9 mouse cellular contexts compared by ENCODE assay signal in the genomic region with DNA sequence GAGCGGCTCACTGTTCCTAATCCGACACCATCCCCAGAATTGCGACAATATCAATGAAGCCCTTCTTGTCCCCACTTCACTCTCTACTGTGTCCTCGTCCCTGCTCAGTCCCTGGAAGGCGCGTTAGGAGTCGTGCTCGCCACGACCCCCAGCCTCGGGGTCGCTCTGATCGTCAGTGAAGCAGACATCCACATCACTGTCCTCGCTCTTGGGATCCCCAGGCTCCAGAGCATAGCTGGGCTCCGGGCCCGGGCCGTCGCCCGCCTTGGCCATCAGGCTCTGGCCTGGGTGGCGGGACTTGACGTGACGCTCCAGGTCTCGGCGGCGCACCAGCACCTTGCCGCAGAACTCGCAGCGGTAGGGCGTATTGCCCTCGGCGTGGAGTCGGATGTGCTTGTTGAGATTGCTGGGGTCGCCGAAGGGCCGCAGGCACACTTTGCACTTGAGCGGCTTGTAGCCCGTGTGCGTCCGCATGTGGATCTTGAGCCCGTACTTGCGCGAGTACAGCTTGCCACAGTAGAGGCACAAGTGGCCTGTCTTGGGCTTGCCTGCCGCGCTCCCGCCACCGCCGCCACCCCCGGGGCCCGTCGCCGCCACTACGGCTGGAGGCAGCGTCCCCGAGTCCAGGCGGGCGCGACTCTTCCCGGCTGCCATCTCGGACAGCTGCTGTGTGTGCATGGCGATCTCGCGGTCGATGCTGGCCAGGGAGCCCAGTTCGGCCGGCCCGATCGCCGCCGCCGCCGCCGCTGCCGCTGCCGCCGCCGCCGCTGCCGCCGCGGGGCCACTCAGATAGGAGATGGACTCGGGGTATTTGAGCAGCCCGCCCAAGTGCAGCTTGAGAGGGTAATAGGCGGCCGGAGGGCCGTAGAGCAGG. TPM values are rescaled to one million over a fixed set of nuclear protein-coding genes. Genes with fewer than 3 reads are reported as not detected.
A peak's percentile ranks its signal among the peaks of the same experiment; 100 is the strongest.
DNase-seq lines count a peak whose midpoint lies in the region; ATAC-seq lines count a peak whose summit lies in the region.
"Had no signal": no experiment of that assay in that cellular context is flagged by ENCODE, and none has a peak within 500 bp of the region (broad histone marks: within the 10 kb centered on the region; RNA-seq: fewer than 3 reads in every experiment).

No protein-coding gene starts in this region.

- ATAC-seq in megakaryocyte, adult 5-6 weeks (ENCODE audit: poor library complexity, severe bottlenecking) = no peak
- ATAC-seq in liver, embryonic 11.5 days (replicated peaks; ENCODE audit: low FRiP score) = no peak
- no peak; the same call in 1 of the 2 replicates for ATAC-seq in stomach, embryonic 16.5 days (ENCODE audit: insufficient read depth, low FRiP score)

- no peak overlapping the region for H3K9ac ChIP-seq in liver, embryonic 11.5 days (ENCODE audit: low read depth, low read length)
- peak overlapping the region; percentile 31; the same call in 1 of the 2 replicates for H3K9ac ChIP-seq in stomach, embryonic 16.5 days (ENCODE audit: low read length)

- DNase-seq in forebrain, embryonic 10.5 days (ENCODE audit: extremely low spot score, low spot score) = peak; percentile 59
- DNase-seq in liver, embryonic 11.5 days (ENCODE audit: low spot score) = peak; percentile 47
- DNase-seq in layer of hippocampus, adult 8-10 months (ENCODE audit: low spot score in 2 of 2) = no peak
- no peak for DNase-seq in gastrocnemius, adult 8-10 months (ENCODE audit: low spot score in 2 of 2)
- DNase-seq in gastrocnemius, postnatal 36 days = no peak

- H3K27ac ChIP-seq in forebrain, embryonic 10.5 days = peak overlapping the region; percentile 68
- H3K27ac ChIP-seq in liver, embryonic 11.5 days (ENCODE audit: low read depth, low read length) = no peak overlapping the region
- H3K27ac ChIP-seq in stomach, embryonic 16.5 days (ENCODE audit: low read length) = no peak overlapping the region
- H3K27ac ChIP-seq: macrophage had no signal

- peaks cover 90% of the 10 kb centered on the region for H3K27me3 ChIP-seq in megakaryocyte, embryonic 14.5 days (replicated peaks)
- peaks cover 100% of the 10 kb centered on the region for H3K27me3 ChIP-seq in forebrain, embryonic 10.5 days (ENCODE audit: poor library complexity, severe bottlenecking)
- peaks cover 95% of the 10 kb centered on the region for H3K27me3 ChIP-seq in liver, embryonic 11.5 days (replicated peaks; ENCODE audit: control insufficient read depth, insufficient read depth, low read length)
- peaks cover 78% of the 10 kb centered on the region for H3K27me3 ChIP-seq in stomach, embryonic 16.5 days (ENCODE audit: control insufficient read depth, insufficient read depth, low read length)

- peak overlapping the region; percentile 67 for H3K4me2 ChIP-seq in liver, embryonic 11.5 days
- peak overlapping the region; percentile 66 for H3K4me2 ChIP-seq in stomach, embryonic 16.5 days (ENCODE audit: low read depth, low read length)

- H3K4me1 ChIP-seq in megakaryocyte, embryonic 14.5 days = peaks cover 26% of the 10 kb centered on the region
- H3K4me1 ChIP-seq in forebrain, embryonic 10.5 days = peaks cover 26% of the 10 kb centered on the region
- H3K4me1 ChIP-seq in liver, embryonic 11.5 days (replicated peaks; ENCODE audit: control insufficient read depth, insufficient read depth, low read length) = peaks cover 6% of the 10 kb centered on the region; the same call in 1 of the 2 replicates
- peaks cover 13% of the 10 kb centered on the region for H3K4me1 ChIP-seq in stomach, embryonic 16.5 days (ENCODE audit: control insufficient read depth, insufficient read depth, low read length)

- peak overlapping the region; percentile 89 for H3K4me3 ChIP-seq in megakaryocyte, embryonic 14.5 days (replicated peaks)
- H3K4me3 ChIP-seq in forebrain, embryonic 10.5 days = peak overlapping the region; percentile 54
- peak overlapping the region; percentile 42 for H3K4me3 ChIP-seq in liver, embryonic 11.5 days (ENCODE audit: low read depth, low read length)
- H3K4me3 ChIP-seq in stomach, embryonic 16.5 days (replicated peaks; ENCODE audit: low read length) = peak overlapping the region; percentile 46

- under 1% methylated on average over 84 of the region's 84 CpGs for WGBS in forebrain, embryonic 10.5 days
- 3% methylated on average over 81 of the region's 84 CpGs for WGBS in liver, embryonic 11.5 days
- under 1% methylated on average over 84 of the region's 84 CpGs for WGBS in stomach, embryonic 16.5 days

- H3K9me3 ChIP-seq in megakaryocyte, embryonic 14.5 days = peaks cover 11% of the 10 kb centered on the region; the same call in 1 of the 2 replicates
- H3K9me3 ChIP-seq in forebrain, embryonic 10.5 days = no peaks in the 10 kb centered on the region
- H3K9me3 ChIP-seq in liver, embryonic 11.5 days (ENCODE audit: control insufficient read depth, low read length) = no peaks in the 10 kb centered on the region
- no peaks in the 10 kb centered on the region for H3K9me3 ChIP-seq in stomach, embryonic 16.5 days (replicated peaks; ENCODE audit: control insufficient read depth, low read length)

- no peaks in the 10 kb centered on the region for H3K36me3 ChIP-seq in megakaryocyte, embryonic 14.5 days (replicated peaks; ENCODE audit: low read length)
- H3K36me3 ChIP-seq in forebrain, embryonic 10.5 days (replicated peaks) = no peaks in the 10 kb centered on the region
- no peaks in the 10 kb centered on the region for H3K36me3 ChIP-seq in liver, embryonic 11.5 days (ENCODE audit: control insufficient read depth, insufficient read depth, low read length)
- no peaks in the 10 kb centered on the region for H3K36me3 ChIP-seq in stomach, embryonic 16.5 days (ENCODE audit: control insufficient read depth, insufficient read depth, low read length)

- intact Hi-C loops in gastrocnemius, postnatal 36 days (cut with DNase I) = no loop called here

RNA-seq across cellular contexts. Expression of a gene that starts 7.4 kb away (rescaled TPM):
- polyA plus RNA-seq in megakaryocyte, embryonic 14.5 days (2012; ENCODE audit: insufficient read depth, low replicate concordance) = not detected in 2 replicates
- total RNA-seq in megakaryocyte, adult 5-6 weeks (2015) = not detected in 2 replicates
- total RNA-seq in megakaryocyte, adult 5-6 weeks (2017) = not detected in 2 replicates
- polyA plus RNA-seq in forebrain, embryonic 10.5 days (2016; fragmentation: Nextera tagmentation; extraction: Ambion mirVana) = 0.04 and 0.10 TPM in 2 replicates
- polyA plus RNA-seq in liver, embryonic 11.5 days (2014; fragmentation: Nextera tagmentation; extraction: Ambion mirVana) = 0.08 TPM in 1 of 2 replicates, not detected in the other
- polyA plus RNA-seq in stomach, embryonic 16.5 days (2015; fragmentation: Nextera tagmentation; extraction: Ambion mirVana) = not detected in 2 replicates
- not detected for total RNA-seq in layer of hippocampus, adult 8-10 months (2022)
- not detected for total RNA-seq in gastrocnemius, adult 8-10 months (2022)
- not detected for total RNA-seq in gastrocnemius, postnatal 36 days (2021)
- polyA plus RNA-seq: macrophage had no signal

RNA-seq across cellular contexts. Expression of a gene that starts 49.2 kb away (rescaled TPM):
- 1.8 TPM in 1 of 2 replicates, not detected in the other for polyA plus RNA-seq in megakaryocyte, embryonic 14.5 days (2012; ENCODE audit: insufficient read depth, low replicate concordance)
- 41.6 and 47.0 TPM in 2 replicates for total RNA-seq in megakaryocyte, adult 5-6 weeks (2015)
- 32.6 and 41.0 TPM in 2 replicates for total RNA-seq in megakaryocyte, adult 5-6 weeks (2017)
- 55.7 and 58.9 TPM in 2 replicates for polyA plus RNA-seq in forebrain, embryonic 10.5 days (2016; fragmentation: Nextera tagmentation; extraction: Ambion mirVana)
- polyA plus RNA-seq in liver, embryonic 11.5 days (2014; fragmentation: Nextera tagmentation; extraction: Ambion mirVana) = 38.8 and 41.6 TPM in 2 replicates
- 37.0 and 42.1 TPM in 2 replicates for polyA plus RNA-seq in stomach, embryonic 16.5 days (2015; fragmentation: Nextera tagmentation; extraction: Ambion mirVana)
- 10 to 100 TPM; 30.5 to 39.4 (median 37.1) TPM for total RNA-seq in layer of hippocampus, adult 8-10 months (2022)
- total RNA-seq in gastrocnemius, adult 8-10 months (2022) = 10 to 100 TPM in 1 of 4 experiments, 1 to 10 TPM in 3; 8.6 to 11.8 (median 9.6) TPM
- 10 to 100 TPM; 10.3 to 10.5 TPM for total RNA-seq in gastrocnemius, postnatal 36 days (2021)

Comparison
In these comparisons a context has a peak if more than half of its experiments do, and no peak if none do; other contexts are left out.
1. DNase-seq: peak in forebrain, embryonic 10.5 days (single experiment) and liver, embryonic 11.5 days (single experiment); none in layer of hippocampus, adult 8-10 months (0 of 2), gastrocnemius, adult 8-10 months (0 of 2) and gastrocnemius, postnatal 36 days (0 of 2).
2. Peak in every context shown above with its lines, with median percentiles within 50 percentile points of each other: H3K4me3 ChIP-seq.